Mouse (Mus musculus): Measurements from ENCODE around the gene Cbll1.

Cbll1 gene

DNA sequence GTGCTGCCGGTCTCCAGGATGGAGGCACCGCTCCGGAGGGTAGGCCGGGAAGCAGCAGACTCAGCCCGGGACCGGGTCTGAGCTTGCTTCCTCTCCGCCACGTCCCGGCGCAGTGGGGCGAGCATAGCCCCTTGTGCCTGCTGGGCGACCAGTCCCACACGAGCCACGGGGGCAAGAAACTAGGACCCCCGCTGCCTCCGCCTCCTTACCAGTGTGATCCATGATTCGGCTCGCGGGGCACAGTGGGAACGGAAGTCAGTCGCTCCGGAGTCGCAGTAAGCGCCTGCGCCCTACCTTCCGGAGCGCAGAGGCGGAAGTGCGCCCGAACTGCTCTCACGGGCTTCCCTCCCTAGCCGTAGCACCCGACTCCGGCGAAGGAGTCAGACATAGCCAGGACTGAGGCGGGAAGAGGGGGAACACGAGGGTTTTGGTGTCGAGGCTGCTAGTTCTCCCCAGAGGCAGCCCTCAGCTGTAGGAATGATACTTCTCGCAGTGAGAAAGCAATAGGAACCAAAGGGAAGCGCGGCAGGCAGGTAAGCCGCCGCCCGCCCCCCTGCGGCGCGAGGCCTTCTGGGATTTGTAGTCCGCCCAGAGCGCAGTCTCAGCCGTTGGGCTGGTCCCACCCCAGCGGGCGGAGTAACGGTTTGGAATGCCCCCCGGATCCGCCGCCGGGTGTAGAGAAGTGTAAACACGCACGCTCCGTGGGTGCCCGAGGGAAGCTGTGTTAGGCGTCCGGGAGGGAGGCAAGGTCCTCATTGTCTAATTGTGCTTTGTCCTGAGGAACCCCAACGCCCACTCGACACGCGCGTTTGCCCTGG lies at the start of gene Cbll1:
Gene Cbll1, minus strand, starts transcription at position 303 of the 818 bp plus-strand sequence.
- peak; percentile 93 to 95 for DNase-seq (ENCODE audit: low read depth in 2 of 2, low spot score in 2 of 2)

DNA sequence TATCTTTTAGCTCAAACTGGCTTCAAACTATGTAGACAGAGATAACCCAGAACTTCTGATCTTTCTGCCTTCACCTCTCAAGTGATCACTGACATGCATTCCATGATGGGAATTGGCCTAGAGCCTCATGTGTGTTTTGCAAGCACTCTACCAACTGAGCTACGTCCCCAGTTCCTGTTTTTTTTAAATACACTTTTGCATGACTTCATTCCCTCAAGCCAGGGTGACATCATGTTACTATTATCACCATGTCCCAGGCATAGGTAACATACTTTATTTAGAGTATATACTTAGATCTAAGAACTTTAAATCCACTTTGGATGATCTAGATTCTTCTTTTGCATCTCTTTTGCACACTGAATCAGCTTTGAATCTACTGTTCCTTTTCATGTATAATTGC lies 46.6 kb upstream of the Cbll1 start:
- no peak for DNase-seq (ENCODE audit: low read depth in 2 of 2, low spot score in 2 of 2)

DNA sequence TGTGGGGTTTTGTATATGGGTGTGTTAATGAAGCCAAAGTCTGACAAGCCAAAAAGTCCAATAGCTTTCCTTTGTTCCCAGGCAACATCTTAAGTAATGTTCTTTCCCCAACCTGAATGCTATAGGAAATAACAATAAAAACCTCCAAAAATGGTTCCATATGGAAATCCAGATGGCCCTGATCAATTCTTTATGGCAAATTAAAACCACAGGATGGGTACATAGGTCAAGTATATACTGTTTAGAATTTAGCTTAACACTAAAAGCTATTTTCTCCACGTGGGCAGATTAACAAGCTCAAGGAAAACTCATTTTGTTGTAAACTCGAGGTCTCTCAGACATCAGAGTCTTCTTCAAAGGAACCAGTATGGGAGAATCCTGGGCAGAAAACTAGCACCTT lies 45.8 kb upstream of the Cbll1 start:
- DNase-seq (ENCODE audit: low read depth in 2 of 2, low spot score in 2 of 2): no peak

DNA sequence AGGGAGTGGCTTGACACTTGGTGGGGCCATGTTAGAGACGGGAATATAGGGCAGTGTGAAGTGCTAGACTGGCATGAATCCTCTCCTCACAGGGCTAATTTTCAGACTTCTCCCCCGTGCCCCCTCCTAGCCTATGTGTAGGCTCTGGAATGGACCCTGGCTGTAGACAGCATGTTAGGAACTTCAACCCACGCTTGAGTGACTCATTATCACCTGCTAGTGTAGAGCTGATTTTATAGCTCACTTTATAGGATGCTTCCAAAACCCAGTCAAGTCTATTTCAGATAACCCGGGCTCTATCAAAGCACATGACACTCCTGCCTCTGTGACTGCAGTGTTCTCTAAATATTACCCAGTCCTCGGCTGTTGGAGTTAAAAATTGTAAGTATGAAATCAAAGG lies 42.1 kb upstream of the Cbll1 start:
- DNase-seq (ENCODE audit: low read depth in 2 of 2, low spot score in 2 of 2): no peak

DNA sequence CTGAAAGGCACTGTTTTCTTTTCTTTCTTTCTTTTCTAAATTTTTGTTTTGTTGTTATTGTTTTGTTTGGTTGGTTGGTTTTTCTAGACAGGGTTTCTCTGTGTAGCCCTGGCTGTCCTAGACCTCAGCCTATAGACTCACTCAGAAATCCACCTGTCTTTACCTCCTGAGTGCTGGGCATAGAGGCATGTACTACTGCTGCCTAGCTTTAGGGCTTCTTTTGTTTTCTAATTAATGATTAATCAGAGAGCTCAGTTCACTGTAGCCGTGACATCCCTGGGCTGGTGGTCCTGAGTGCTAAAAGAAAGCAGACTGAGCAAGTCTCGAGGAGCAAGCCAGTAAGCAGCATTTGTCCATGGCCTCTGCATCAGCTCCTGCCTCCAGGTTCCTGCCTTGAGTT lies 40.4 kb upstream of the Cbll1 start:
- no peak for DNase-seq (ENCODE audit: low read depth in 2 of 2, low spot score in 2 of 2)

DNA sequence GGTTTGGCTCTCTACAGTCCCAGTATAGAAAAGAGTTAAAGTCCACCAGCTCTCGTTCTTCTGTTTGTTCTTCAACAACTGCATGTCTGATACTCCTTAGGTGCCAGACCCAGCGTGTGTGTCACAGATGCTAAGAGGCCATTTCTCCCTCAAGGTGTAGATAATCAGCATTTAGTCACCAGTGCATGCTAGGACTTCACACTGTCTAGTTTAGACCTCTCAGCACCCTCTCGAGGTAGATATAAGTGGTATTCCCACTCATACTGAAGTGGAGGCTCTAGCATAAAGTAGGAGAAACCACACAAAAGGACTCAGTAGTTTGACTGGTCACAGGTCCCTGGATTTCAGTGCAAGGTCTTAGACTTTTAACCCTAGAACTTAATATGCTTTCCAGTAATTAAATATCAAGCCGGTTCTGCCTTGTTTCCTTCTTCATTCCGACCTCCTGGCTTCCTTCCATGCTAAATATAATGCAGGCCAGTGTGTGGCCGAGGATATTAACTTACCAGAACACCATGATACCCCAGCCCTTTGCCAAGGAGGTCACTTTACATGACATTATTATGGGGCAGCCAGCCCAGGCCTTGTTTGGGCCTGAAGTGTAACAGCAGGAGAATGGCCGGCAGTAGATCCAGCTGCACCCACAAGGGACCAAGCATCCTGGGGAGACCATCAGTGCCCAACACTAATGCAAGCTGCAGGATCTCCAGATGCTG lies 38.3 kb upstream of the Cbll1 start:
- DNase-seq (ENCODE audit: low read depth in 2 of 2, low spot score in 2 of 2): no peak

DNA sequence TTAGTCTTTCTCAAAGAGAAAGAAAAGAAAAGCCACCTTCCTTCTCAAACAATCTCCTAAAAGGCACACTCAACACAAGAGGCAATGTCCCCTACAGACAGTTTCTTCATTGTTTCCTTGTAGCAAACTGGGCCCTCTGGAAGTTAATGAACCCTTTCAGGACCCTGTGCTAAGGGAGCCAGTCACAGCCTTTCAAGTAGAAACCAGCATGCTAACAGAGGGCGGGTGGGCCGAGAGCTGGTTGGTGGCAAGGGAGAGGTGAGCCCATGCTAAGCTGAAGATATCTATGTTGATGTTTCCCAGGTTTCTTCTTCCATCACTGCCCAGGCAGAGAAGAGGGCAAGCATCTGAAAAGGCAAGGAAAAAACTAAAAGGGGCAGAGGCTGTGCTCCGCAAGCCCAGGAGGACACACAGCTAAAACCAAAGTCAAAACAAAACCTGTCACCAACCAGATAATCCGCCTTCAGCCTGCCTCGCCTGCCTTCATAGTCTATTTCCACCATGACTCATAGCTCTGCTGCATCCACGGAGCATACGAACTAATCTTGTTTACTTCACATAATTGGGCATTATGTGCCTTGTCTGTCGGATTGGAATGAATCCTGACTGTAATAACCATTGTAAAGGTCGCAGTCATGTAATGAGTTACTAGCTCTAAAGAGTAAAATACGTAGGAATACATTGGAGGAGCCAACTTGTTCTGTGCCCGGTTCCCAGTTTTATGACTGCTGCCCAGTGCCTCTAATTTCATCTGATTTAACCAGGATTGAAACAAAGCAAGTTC lies 34.8 kb upstream of the Cbll1 start:
- DNase-seq (ENCODE audit: low read depth in 2 of 2, low spot score in 2 of 2): no peak

DNA sequence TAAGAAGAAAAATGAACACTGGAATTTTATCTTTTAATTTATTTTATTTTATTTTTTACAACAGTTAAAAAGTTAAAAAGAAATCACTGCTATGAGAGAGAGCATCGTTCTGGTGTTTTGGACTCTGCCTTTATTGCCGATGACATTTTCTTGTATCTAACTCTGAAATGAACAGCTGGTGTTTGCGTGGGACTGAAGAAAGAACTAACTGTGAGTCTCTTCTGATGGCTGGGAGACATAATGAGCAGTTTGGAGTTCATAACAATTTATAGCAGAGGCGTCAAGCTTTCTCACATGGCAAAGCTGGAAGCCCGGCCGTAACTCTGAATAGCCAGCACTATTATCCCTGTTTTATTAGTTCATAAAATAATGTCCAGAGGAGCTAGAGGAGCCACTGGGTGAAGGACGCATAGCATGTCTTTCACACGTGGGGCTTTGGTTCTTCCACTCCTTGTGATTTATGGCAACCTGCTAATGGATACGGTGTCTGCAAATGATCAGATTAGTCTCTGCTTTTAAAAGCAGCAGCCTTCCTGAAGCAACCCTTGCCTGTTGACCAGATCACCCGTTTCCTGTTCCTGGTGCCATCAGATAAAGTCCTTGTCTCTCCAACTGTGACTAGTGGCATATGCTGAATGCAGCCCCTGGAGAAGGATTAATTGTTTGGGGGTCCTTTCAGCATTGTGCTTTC lies 33.9 kb upstream of the Cbll1 start:
- no peak for DNase-seq (ENCODE audit: low read depth in 2 of 2, low spot score in 2 of 2)

DNA sequence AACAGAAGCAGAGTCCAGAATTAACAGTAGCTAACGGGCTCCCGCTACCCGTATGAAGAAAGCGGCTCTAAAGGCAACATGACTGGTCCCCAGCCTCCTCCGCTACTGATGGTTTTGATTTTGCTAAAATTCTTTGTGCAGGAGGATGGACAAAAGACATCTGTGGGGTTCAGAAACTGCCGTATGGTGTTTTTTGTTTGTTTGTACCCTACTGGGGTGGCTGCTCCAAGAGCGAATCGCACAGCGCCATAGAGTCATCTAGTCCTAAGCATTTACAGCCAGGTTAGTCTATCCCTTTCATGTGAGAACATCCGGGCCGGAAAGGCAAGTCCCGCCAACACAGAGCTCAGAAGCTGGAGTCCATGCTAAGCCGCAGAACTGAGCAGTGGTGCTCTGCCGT lies 32.6 kb upstream of the Cbll1 start:
- no peak for DNase-seq (ENCODE audit: low read depth in 2 of 2, low spot score in 2 of 2)

DNA sequence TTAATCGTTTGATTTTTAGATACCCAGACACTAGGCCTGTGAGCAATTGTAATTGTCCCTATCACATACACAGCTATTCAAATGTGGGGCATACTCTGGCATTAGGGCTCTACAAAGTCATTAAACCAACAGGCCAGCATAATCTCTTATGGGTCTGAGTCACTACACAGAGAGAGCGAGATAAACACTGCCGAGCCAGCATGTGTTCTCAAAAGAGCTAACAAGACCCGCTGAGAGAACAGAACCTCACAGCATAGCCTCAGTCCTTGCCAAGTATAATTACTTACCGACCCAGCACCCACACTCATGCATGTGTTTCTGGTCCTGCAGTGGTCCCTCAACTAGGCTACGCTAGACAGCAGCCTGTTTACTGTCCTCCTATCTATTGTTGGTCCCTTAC lies 28.0 kb upstream of the Cbll1 start:
- no peak for DNase-seq (ENCODE audit: low read depth in 2 of 2, low spot score in 2 of 2)

DNA sequence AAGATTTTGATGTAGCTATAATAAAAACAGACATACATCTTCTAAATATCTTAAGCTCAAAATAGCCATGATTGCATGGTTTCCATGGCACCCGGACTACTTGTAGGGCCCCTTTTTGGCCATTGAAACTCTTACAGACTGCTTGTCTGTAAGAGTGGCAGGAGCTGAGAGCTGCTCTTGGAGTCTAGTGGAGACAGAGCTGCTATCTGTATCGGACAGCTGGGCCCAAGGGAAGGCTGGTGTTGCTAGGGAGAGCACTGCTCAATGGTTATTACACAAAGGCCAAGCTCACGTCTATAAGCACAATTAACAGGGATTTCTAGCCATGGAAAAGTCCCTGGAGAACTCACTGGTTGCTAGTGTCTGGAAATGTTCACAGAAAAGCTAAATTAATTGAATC lies 22.0 kb upstream of the Cbll1 start:
- DNase-seq (ENCODE audit: low read depth in 2 of 2, low spot score in 2 of 2): no peak

DNA sequence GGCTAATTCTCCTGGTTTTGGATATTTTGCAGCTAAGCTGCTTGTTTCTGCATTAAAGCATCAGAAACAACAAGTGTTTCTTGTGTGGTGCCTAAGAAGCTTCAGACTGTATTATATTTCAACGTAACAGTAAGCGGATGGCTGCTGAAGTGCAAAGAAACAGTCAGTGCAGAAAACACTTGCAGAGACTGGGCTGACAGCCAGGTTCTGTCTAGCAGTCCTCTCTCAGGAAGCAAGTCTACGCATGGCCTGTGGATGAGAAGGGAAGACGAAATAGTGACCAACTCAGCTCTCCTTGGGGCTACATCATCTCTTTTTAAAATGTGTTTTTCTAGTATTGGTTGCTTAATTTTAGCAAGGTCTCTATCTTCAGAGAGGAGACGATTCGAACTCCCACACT lies 20.7 kb upstream of the Cbll1 start:
- no peak for DNase-seq (ENCODE audit: low read depth in 2 of 2, low spot score in 2 of 2)

DNA sequence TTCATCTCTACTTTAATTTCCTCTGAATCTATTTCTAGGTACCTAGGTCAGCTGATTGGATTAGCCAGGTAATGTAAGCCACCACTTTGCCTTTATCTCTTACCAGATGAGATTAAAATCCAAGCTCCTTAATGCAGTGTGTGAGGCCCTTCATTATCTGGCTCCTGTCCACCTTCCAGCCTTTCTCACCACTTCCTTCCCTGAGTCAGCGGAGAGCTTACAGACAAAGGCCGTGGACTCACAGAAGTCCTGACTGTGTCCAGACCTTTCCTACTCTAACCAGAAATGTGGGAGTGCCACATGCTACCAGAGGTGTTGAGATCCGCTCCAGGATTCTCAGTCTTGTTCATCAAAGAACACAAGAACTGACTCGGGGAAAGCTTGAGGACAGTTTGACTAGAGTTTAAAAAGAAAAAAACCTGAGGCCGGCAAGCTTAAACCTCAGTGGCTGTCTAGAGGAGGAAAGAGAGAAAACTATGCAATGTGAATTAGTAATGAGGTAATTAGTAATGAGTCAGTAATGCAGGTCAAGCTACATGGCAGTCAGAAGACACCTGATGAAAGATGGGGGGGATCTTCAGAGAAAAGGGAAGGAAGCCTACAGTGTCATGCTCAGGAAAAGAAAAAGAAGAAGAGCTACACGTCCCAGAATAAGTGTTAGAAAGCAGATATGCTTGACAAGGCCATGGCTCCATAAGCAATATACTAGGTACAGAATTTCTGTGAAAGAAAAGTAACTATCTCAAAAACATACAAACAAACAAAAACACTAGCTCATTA lies 14.5 kb upstream of the Cbll1 start:
- no peak for DNase-seq (ENCODE audit: low read depth in 2 of 2, low spot score in 2 of 2)

DNA sequence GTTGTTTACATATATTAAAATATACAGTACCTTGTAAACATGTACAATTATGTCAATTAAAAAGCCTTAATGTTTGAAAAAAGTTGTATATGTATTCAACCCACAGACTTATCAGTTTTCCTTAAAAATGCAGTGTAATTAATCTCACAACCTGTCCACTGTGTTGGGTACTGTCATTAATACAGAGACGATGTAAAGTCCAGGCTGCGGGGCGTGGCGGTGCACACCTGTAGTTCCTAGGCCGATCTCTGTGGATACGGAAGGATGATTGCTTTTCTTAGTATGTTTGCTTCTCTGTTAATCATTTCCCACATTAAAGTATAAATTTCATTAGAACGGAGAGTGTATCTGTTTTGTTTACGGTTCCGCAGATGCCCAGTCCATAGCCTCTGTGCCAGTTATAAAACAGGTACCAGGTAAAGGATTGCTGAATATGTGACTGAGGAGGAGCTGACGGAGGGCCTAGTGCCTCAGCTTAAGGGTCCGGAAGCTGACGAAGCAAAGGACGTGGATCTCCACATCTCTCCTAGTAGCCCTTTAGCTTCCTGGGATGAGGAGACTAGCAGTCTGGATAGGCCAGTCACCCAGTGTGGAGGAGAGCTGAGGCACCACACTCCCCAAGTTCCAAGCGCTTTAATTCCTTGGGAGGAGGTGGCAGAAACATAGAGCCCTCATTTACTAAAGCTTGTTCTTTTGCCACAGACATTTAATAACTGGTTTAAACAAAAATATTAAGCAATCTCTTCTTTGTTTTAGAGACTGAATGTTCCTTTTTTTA lies 13.4 kb upstream of the Cbll1 start:
- DNase-seq (ENCODE audit: low read depth in 2 of 2, low spot score in 2 of 2): no peak

DNA sequence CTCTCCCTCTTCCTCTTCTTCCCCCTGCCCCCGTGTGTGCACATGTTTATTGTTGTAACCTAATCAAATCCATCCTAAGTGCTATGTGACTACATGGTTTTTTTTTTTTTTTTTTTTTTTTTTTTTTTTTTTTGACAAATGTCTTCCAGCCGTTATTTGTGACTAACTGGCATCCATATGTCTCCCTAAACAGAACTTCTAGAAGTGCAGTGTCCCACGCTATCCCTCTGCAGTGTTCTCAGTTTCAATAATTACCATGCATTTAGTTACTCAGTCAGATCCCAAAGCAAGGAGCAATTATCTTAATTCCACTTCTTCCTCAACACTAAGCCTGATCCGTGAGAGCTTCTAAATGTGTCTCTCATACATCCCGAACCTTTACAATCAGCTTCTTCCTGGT lies 11.8 kb upstream of the Cbll1 start:
- DNase-seq (ENCODE audit: low read depth in 2 of 2, low spot score in 2 of 2): no peak

DNA sequence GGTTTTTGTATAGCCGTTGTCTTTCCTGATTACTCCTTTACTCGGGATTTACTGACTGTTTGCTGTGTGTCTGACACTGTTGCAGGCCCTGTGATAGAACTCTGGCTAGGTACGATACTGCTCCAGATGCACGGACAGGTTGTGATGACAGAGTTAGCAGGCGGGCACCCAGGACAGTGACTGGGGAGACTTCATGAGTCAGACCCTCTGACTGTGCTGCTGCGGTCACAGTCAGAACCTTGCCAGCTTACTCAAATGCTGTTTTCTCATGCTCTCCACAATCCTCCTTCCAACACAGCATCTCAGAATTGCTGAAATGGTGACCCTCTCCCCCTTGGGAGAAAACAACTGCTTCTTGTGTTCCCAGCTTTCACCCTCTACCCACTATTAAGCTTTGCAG lies 9.1 kb upstream of the Cbll1 start:
- DNase-seq (ENCODE audit: low read depth in 2 of 2, low spot score in 2 of 2): no peak

DNA sequence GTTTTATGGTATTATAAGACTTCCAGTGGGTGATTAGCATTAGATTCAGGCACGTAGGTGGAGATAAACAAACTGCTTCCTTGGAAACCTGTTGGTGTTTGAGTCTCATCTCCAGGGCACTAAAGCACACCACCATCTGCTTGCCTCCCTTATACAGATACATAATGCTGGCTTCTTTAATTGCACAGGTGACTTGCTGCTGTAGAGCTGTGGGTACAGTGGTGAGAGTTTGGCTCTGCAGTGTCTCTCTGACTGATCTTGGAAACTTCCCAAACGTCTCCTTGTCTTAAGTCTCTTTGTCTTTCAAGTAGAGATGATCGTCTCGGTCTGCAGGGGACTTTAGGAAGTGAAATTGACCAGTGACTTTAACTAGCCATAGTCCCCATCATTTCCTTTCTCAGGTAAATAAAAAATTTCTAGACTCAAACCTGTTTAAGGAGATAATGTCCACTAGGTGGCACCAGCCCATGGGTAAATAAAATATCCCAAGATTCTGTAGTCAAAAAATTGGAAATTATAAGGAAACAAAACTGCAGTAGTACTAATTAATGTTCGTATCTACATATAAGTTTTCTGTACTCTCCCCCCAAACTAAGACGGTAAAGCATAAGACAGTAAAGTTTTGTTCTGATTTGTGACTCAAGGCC lies 8.4 kb upstream of the Cbll1 start:
- no peak for DNase-seq (ENCODE audit: low read depth in 2 of 2, low spot score in 2 of 2)

DNA sequence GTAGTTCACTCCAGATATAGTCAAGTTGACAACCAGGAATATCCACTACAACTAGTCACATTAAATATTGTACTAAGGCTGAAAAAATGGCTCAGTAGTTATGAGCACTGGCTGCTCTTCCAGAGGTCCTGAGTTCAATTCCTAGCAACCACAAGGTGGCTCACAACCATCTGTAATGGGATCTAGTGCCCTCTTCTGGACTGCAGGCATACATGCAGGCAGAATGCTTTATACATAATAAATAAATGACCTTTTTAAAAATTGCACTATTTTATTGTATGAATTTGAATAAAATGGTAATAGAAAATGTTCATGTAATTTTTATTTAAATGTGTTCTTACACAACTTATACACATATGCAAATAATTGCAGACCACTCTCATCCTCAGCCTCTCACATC lies 3.8 kb upstream of the Cbll1 start:
- DNase-seq (ENCODE audit: low read depth in 2 of 2, low spot score in 2 of 2): no peak

DNA sequence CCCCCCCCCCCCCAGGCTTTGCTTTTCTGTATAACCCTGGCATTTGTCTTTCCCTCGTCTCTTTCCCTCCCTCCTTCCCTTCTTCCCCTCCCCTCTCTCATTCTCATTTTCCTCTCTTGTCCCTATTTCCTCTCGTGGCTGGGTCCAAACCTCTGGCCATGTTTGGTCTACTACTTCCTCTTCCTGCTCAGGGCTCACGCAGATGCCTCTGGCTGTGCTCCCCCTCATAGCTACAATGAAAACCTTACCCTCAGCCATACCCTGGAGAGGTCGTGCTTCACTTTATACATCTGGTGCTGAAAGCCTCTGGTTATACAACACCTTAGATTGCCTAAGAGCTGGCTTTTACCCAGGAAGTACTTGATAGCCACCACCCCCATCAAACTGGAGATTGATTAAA lies 1.9 kb upstream of the Cbll1 start:
- no peak for DNase-seq (ENCODE audit: low read depth in 2 of 2, low spot score in 2 of 2)
